ENCODE assay signal across 16 mouse cellular contexts in the genomic region with DNA sequence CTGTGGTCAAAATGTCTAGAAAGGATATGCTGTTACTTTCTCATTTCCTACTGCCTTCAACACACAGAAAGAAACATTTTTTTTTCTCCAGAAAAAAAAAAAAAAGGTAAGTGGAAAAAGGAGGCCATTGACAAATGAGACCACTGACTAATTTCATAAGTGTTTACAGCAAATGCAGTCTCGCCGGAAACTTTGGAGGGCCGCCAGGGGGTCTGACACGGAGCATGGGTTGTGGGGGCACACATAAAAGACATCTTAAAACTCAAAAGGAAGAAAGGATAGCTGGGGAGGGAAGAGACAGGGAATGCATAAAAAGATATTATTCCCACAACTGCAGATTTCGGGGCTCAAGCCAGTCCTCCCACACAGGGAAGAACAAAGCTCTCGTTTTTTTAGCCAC.
"Had no signal": no experiment of that assay in that cellular context is flagged by ENCODE, and none has a peak within 500 bp of the region (broad histone marks: within the 10 kb centered on the region; RNA-seq: fewer than 3 reads in every experiment).

No protein-coding gene starts in this region.

- H3K4me2 ChIP-seq: liver, embryonic 11.5 days; liver, embryonic 15.5 days; lung, embryonic 15.5 days; midbrain, embryonic 12.5 days; neural tube, embryonic 13.5 days had no signal

- H3K27ac ChIP-seq: liver, embryonic 15.5 days; lung, embryonic 15.5 days; midbrain, embryonic 12.5 days; neural tube, embryonic 13.5 days had no signal

- ATAC-seq: intestine, embryonic 16.5 days; midbrain, embryonic 16.5 days had no signal

- H3K36me3 ChIP-seq: liver, embryonic 15.5 days; lung, embryonic 15.5 days; midbrain, embryonic 12.5 days; neural tube, embryonic 13.5 days had no signal

- H3K9me3 ChIP-seq: liver, embryonic 15.5 days; lung, embryonic 15.5 days; midbrain, embryonic 12.5 days; neural tube, embryonic 13.5 days had no signal

- H3K9ac ChIP-seq: liver, embryonic 15.5 days; lung, embryonic 15.5 days; midbrain, embryonic 12.5 days; neural tube, embryonic 13.5 days had no signal

- H3K27me3 ChIP-seq: liver, embryonic 15.5 days; lung, embryonic 15.5 days; neural tube, embryonic 13.5 days had no signal

- DNase-seq: kidney, adult 9 months; kidney, postnatal 25 days; layer of hippocampus, adult 9-11 months; layer of hippocampus, postnatal 36 days; lung, postnatal 14 days; retina, postnatal 1 day; right cerebral cortex, postnatal 25 days; thymus, adult 18-20 months; thymus, postnatal 14 days had no signal

- H3K4me1 ChIP-seq: liver, embryonic 15.5 days had no signal

- H3K4me3 ChIP-seq: liver, embryonic 15.5 days; lung, embryonic 15.5 days; midbrain, embryonic 12.5 days; neural tube, embryonic 13.5 days had no signal
